Mouse (Mus musculus) limb, embryonic 11.5 days (tissue): Measurements from ENCODE around the gene Pla2g15. TPM values are rescaled to one million over a fixed set of nuclear protein-coding genes. Genes with fewer than 3 reads are reported as not detected.

ENCODE experiments used
- ATAC-seq: fragments of 200-750 bp; cut with Nextera tagmentation; 2 replicates; pipeline ENCODE4 v1.8.0; 2017; ENCODE audit warnings: low read depth; ENCODE audit not compliant: insufficient number of reproducible peaks, low FRiP score, low TSS enrichment
- DNase-seq: peaks from one replicate; pipeline ENCODE4 v3.0.0-alpha.2; 2015; ENCODE audit warnings: low spot score
- H3K27ac ChIP-seq: fragments of 300-500 bp; sonication (generic); replicated peaks from 2 replicates; pipeline ENCODE4 v1.5.1; 2014; ENCODE audit warnings: low read depth, mild to moderate bottlenecking, low read length
- H3K27me3 ChIP-seq: fragments of 300-500 bp; sonication (generic); 2 replicates; pipeline ENCODE4 v1.6.1; 2014; ENCODE audit warnings: mild to moderate bottlenecking, low read length, mixed read lengths; ENCODE audit not compliant: control insufficient read depth, insufficient read depth
- H3K36me3 ChIP-seq: fragments of 300-500 bp; sonication (generic); 2 replicates; pipeline ENCODE4 v1.6.1; 2014; ENCODE audit warnings: mild to moderate bottlenecking, low read length, moderate library complexity, mixed read lengths; ENCODE audit not compliant: control insufficient read depth, insufficient read depth
- H3K4me1 ChIP-seq: fragments of 300-500 bp; sonication (generic); 2 replicates; pipeline ENCODE4 v1.6.1; 2014; ENCODE audit warnings: low read length, mixed read lengths; ENCODE audit not compliant: control insufficient read depth, insufficient read depth
- H3K4me2 ChIP-seq: fragments of 300-500 bp; sonication (generic); 2 replicates; pipeline ENCODE4 v1.6.1; 2014; ENCODE audit warnings: low read depth, mild to moderate bottlenecking, moderate library complexity; ENCODE audit not compliant: severe bottlenecking
- H3K4me3 ChIP-seq: fragments of 300-500 bp; sonication (generic); 2 replicates; pipeline ENCODE4 v1.5.1; 2014; ENCODE audit warnings: low read depth, low read length
- H3K9ac ChIP-seq: fragments of 300-500 bp; sonication (generic); 2 replicates; pipeline ENCODE4 v1.6.1; 2014; ENCODE audit warnings: mild to moderate bottlenecking, low read length
- H3K9me3 ChIP-seq: fragments of 300-500 bp; sonication (generic); 2 replicates; pipeline ENCODE4 v1.6.1; 2016; ENCODE audit warnings: low read length; ENCODE audit not compliant: control insufficient read depth
- WGBS: fragments of 180-500 bp; shearing (Covaris S2); extraction: QIAGEN DNeasy Blood & Tissue Kit; methylation state at CpG from one replicate; pipeline ENCODE4 v1.1.7; 2014; 5-methylcytosine and 5-hydroxymethylcytosine counted together
- polyA plus RNA-seq: library from polyadenylated mRNA; unstranded; fragments of >200 nt; fragmentation: Nextera tagmentation; extraction: Ambion mirVana; gene quantifications from 2 replicates; pipeline ENCODE4 v1.2.1, GENCODE M21; 2014

Gene Pla2g15
- polyA plus RNA-seq, 1 experiment from 2014 or later = 6.7 TPM

DNA sequence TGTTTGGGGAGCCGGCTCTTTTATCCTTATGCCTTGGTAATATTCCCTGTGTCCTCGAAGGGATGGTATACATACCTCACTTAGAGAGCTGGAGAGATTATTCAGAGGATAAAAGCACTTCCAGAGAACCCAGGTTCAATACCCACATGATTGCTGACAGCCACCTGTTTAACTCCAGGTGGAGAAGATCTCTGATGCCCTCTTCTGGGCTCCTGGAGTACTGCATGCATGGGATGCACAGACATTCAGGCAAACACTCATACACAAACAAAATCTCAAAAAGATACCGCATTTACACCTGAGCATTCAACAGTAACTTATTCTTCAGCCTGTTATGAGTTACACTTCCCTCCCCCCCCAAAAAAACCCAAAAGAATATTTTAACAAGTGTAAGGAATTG is 34.3 kb upstream of the Pla2g15 start:
- no peaks in the 10 kb centered on the region for H3K9me3 ChIP-seq
- H3K4me2 ChIP-seq = no peak overlapping the region
- no peaks in the 10 kb centered on the region for H3K27me3 ChIP-seq
- H3K36me3 ChIP-seq = peaks cover 2% of the 10 kb centered on the region; the same call in 1 of the 2 replicates
- H3K4me1 ChIP-seq = no peaks in the 10 kb centered on the region
- no peak overlapping the region for H3K4me3 ChIP-seq
- WGBS = 97% methylated on average over 3 of the region's 3 CpGs
- no peak overlapping the region for H3K27ac ChIP-seq
- H3K9ac ChIP-seq = no peak overlapping the region
- DNase-seq (peak; percentile 63), ATAC-seq (no peak)

DNA sequence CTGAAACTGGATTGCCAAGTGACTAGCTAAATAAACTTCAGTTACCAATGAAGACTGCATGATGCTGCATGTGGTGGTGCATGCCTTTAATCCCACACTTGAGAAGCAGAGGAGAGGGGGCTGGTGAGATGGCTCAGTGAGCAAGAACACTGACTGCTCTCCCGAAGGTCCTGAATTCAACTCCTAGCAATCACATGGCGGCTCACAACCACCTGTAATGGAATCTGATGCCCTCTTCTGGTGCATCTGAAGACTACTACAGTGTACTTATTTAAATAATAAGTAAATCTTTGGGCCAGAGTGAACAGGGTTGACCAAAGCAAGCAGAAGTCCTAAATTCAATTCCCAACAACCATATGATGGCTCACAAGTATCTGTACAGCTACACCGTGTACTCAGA is 26.8 kb upstream of the Pla2g15 start:
- ATAC-seq = no peak

DNA sequence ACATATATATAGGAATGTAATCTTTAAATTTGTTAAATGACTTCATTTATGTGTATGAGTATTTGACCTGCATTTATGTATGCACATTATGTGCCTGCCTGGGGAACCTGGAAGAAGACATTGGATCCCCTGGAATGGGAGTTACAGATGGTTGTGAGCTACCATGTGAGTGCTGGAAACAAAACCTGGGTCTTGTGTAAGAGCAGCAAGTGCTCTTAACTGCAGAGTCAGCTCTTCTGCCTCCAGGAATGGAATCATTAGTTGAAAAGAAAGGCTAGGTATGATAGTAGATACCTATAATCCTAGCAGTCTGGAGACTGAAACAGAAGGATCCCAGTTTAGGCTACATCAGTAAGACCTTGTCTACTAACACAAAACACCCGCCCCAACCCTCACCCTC is 24.1 kb upstream of the Pla2g15 start:
- Histone ChIP-seq H3K4me3 (no peak overlapping the region), H3K9me3 (no peaks in the 10 kb centered on the region), H3K27ac (no peak overlapping the region), H3K4me1 (no peaks in the 10 kb centered on the region), H3K9ac (no peak overlapping the region), H3K36me3 (peaks cover 6% of the 10 kb centered on the region; the same call in 1 of the 2 replicates), H3K27me3 (no peaks in the 10 kb centered on the region), H3K4me2 (no peak overlapping the region)
- WGBS = 100% methylated on average over 1 of the region's 1 CpGs
- DNase-seq (no peak), ATAC-seq (no peak)

More for the DNA sequence above, 26.8 kb upstream of the Pla2g15 start:
- Histone ChIP-seq H3K36me3 (peaks cover 3% of the 10 kb centered on the region; the same call in 1 of the 2 replicates), H3K27me3 (no peaks in the 10 kb centered on the region), H3K4me1 (no peaks in the 10 kb centered on the region), H3K9me3 (no peaks in the 10 kb centered on the region), H3K4me3 (no peak overlapping the region), H3K9ac (no peak overlapping the region), H3K27ac (no peak overlapping the region), H3K4me2 (no peak overlapping the region)
- 81% methylated on average over 3 of the region's 3 CpGs for WGBS
- no peak for DNase-seq

DNA sequence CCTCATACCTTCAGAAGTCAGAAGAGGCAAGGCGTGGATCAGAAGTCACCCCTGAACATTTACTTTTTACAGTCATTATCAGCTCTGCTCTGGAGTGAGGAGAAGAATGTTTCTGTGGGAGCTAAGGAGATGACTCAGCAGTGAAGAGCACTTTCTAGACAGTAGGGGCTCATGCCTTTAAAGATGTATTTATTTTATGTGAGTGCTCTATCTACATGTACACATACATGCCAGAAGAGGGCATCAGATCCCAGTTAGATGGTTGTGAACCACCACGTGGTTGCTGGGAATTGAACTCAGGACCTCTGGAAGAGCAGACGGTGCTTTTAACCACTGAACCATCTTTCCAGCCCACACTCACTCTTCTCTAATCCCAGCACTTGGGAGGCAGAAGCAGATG is 23.1 kb upstream of the Pla2g15 start:
- no peak overlapping the region for H3K4me3 ChIP-seq
- 80% methylated on average over 3 of the region's 3 CpGs for WGBS
- ATAC-seq (no peak), DNase-seq (no peak)
- H3K27me3 ChIP-seq = no peaks in the 10 kb centered on the region
- H3K36me3 ChIP-seq = peaks cover 6% of the 10 kb centered on the region; the same call in 1 of the 2 replicates
- no peak overlapping the region for H3K9ac ChIP-seq
- no peaks in the 10 kb centered on the region for H3K9me3 ChIP-seq
- H3K4me1 ChIP-seq = no peaks in the 10 kb centered on the region
- no peak overlapping the region for H3K4me2 ChIP-seq
- H3K27ac ChIP-seq = no peak overlapping the region

DNA sequence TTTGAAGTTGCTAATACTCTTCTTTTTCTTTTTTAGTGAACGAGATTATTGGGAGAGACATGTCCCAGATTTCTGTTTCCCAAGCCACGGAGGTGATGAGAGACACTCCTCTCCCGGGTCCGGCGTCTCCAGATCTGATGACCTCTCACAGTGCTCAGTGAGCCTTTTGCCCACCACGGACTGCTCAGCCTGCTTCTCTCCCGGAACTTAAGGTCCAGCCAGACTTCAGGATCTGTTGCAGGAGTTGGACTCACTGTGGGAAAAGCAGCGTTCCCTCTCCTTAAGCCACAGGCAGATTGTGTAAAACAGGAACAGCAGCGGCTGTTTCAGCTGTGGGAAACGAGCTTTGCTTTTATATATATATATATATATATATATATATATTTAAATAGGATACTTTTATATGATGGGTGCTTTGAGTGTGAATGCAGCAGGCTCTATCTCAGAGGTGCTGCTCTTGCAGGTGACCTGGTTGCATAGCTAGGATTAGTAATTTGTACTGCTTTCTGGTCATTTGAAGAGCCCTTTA is 22.3 kb upstream of the Pla2g15 start:
- ATAC-seq (no peak), DNase-seq (no peak)
- Histone ChIP-seq H3K9ac (no peak overlapping the region), H3K27me3 (peaks cover under 1% of the 10 kb centered on the region; the same call in 1 of the 2 replicates), H3K4me3 (no peak overlapping the region), H3K4me2 (no peak overlapping the region), H3K27ac (no peak overlapping the region), H3K4me1 (no peaks in the 10 kb centered on the region), H3K36me3 (peaks cover 6% of the 10 kb centered on the region; the same call in 1 of the 2 replicates), H3K9me3 (no peaks in the 10 kb centered on the region)
- 94% methylated on average over 10 of the region's 10 CpGs for WGBS

DNA sequence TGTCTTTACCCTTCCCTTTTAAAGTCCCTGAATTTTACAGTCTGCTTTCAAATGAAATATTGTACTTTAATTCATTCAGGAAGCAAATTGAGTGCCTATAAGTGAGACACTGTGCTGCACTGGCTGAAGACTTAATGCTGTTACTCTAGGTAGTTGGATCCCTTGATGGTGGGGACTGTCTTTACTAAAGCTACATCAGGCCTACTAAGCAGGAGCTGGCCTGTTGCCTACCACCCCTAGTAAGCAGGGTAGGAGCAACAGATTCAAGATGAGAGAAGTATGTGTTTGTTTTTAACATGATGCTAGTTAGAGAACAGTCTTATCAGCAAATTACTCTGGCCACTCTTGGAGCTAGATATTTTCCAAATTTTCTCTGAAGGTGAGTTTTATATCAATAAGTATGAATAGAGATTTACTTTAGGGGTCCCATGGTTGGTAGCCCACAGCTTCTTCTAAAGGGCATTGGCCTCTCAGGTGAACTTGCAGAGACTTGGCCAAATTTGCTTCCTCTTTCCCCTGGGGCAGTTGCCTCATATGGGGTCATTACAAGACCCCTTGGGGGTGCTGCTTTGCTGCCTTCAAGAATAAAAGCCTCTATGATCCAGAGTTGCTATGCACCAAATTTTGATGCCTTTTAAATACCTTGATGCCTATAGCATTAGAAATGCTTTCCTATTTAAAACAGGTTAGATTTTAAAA is 20.8 kb upstream of the Pla2g15 start:
- Histone ChIP-seq H3K36me3 (peaks cover 6% of the 10 kb centered on the region; the same call in 1 of the 2 replicates), H3K4me1 (no peaks in the 10 kb centered on the region), H3K27me3 (peaks cover 14% of the 10 kb centered on the region), H3K9me3 (no peaks in the 10 kb centered on the region), H3K9ac (no peak overlapping the region), H3K27ac (no peak overlapping the region), H3K4me2 (no peak overlapping the region), H3K4me3 (no peak overlapping the region)
- DNase-seq (no peak), ATAC-seq (no peak)

DNA sequence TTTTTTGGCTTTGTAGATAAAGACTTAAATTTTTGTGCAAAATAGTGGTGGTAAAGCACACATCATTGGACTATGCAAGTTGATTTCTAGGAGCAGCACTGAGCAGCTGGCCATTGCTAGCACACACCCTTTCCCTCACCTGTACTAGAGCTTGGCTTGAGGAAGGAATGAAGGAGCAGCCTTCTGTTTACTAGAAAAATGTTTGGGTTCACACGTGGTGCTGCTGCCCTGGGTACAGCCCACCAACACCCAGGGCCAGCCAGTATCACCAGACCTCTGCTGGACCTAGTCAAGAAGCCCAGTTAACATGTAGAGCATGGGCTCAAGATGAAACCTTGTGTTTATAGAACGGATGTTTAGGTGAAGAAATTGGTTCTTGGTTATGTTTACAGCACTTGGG is 20.2 kb upstream of the Pla2g15 start:
- H3K9ac ChIP-seq = no peak overlapping the region
- no peaks in the 10 kb centered on the region for H3K4me1 ChIP-seq
- ATAC-seq = no peak
- H3K4me2 ChIP-seq = no peak overlapping the region
- no peak for DNase-seq
- WGBS = 84% methylated on average over 2 of the region's 2 CpGs
- peaks cover 6% of the 10 kb centered on the region; the same call in 1 of the 2 replicates for H3K36me3 ChIP-seq
- H3K4me3 ChIP-seq = no peak overlapping the region
- H3K9me3 ChIP-seq = no peaks in the 10 kb centered on the region
- no peak overlapping the region for H3K27ac ChIP-seq
- H3K27me3 ChIP-seq = peaks cover 20% of the 10 kb centered on the region

DNA sequence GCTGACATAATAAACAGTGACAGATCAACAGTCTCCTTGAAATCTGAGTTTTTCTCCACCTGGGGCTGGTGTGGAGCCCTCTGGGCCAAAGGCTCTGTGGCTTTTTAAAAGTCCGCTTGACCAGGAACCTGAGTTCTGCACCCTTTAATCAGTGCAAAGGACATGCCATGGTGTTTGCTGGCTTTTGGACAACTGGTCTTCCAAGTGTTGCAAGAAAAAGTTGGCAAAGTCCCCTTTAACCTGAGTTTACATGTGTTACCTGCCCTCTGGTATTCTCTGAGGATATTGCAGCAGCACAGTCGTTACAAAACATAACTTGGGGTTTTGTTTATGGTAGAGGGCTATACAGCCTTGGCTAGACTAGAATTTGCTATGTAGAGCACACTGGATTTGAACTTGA is 19.7 kb upstream of the Pla2g15 start:
- no peak overlapping the region for H3K27ac ChIP-seq
- no peak overlapping the region for H3K4me3 ChIP-seq
- no peaks in the 10 kb centered on the region for H3K9me3 ChIP-seq
- H3K4me2 ChIP-seq = no peak overlapping the region
- H3K4me1 ChIP-seq = no peaks in the 10 kb centered on the region
- 85% methylated on average over 2 of the region's 2 CpGs for WGBS
- H3K9ac ChIP-seq = no peak overlapping the region
- peaks cover 6% of the 10 kb centered on the region; the same call in 1 of the 2 replicates for H3K36me3 ChIP-seq
- DNase-seq = no peak
- ATAC-seq = no peak
- H3K27me3 ChIP-seq = peaks cover 26% of the 10 kb centered on the region
